Mouse (Mus musculus): ENCODE measurements around the gene Fbln1. TPM values are rescaled to one million over a fixed set of nuclear protein-coding genes. Genes with fewer than 3 reads are reported as not detected.

Fbln1 gene
- polyA plus RNA-seq, 1 experiment from 2014 or later: 47.4 TPM

- no peak overlapping the region for H3K4me2 ChIP-seq
- 0 out of 2 replicates have a peak, but pooled peaks cover 3% of the 10 kb centered on the region for H3K4me1 ChIP-seq
- no peak overlapping the region for H3K4me3 ChIP-seq
- no peaks in the 10 kb centered on the region for H3K9me3 ChIP-seq
- H3K27me3 ChIP-seq (replicated peaks): no peaks in the 10 kb centered on the region
- no peaks in the 10 kb centered on the region for H3K36me3 ChIP-seq (replicated peaks)
- ATAC-seq (replicated peaks): no peak
- 63% methylated on average over 7 of the region's 7 CpGs for WGBS
- H3K27ac ChIP-seq: no peak overlapping the region
- no peak overlapping the region for H3K9ac ChIP-seq
Observed at GRCm38 (mm10) chr15:85179528-85180180, 26.1 kb upstream of the Fbln1 start.

DNA sequence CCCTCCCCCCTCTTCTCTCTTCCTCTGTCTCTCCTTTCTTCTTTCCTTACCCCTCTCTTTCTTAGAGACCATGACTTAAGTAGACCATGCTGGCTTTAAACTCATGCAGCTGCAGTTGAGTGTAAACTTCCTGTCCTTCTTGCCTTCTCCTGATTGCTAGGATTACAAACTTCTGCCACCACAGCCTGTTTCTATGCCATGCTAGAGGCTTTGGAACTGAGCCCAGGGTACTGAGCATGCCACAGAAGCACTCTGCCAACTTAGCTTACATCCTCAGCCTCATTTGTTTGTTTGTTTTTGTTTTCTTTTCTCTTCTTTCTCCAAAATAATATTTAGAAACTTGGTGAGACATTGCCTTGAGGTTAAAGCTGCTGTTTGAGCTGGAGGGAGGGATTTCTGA is 25.4 kb upstream of the Fbln1 start:
- no peak overlapping the region for H3K27ac ChIP-seq

DNA sequence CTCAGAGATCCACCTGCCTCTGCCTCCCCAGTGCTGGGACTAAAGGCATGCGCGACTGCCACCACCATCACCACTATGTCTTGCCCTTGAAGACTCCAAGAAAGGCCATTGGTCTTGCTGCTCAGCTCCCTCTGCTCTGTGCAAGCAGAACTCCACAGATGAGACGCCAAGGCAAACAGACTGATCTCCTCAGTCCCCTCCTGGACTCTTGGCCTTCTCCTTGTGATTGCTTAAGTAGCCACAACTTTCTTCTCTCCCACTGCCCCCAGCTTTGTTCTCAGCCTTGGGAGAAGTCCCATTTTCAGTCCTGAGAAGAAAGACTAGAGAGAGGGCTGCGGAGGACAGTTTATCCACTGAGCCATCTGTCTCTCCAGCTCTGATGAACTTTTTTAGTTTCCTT is 23.7 kb upstream of the Fbln1 start:
- 90% methylated on average over 4 of the region's 4 CpGs for WGBS
- no peak overlapping the region for H3K27ac ChIP-seq
- no peak overlapping the region for H3K4me2 ChIP-seq
- no peaks in the 10 kb centered on the region for H3K36me3 ChIP-seq (replicated peaks)
- H3K4me3 ChIP-seq: no peak overlapping the region
- ATAC-seq (replicated peaks): no peak
- H3K4me1 ChIP-seq: 0 out of 2 replicates have a peak, but pooled peaks cover 3% of the 10 kb centered on the region
- H3K27me3 ChIP-seq (replicated peaks): no peaks in the 10 kb centered on the region
- no peaks in the 10 kb centered on the region for H3K9me3 ChIP-seq
- H3K9ac ChIP-seq: no peak overlapping the region

More for the DNA sequence above, 25.4 kb upstream of the Fbln1 start:
- Histone ChIP-seq H3K4me2 (no peak overlapping the region), H3K4me1 (0 out of 2 replicates have a peak, but pooled peaks cover 3% of the 10 kb centered on the region), H3K36me3 (replicated peaks) (no peaks in the 10 kb centered on the region), H3K9me3 (no peaks in the 10 kb centered on the region), H3K9ac (no peak overlapping the region), H3K4me3 (no peak overlapping the region), H3K27me3 (replicated peaks) (no peaks in the 10 kb centered on the region)
- ATAC-seq (replicated peaks): no peak

DNA sequence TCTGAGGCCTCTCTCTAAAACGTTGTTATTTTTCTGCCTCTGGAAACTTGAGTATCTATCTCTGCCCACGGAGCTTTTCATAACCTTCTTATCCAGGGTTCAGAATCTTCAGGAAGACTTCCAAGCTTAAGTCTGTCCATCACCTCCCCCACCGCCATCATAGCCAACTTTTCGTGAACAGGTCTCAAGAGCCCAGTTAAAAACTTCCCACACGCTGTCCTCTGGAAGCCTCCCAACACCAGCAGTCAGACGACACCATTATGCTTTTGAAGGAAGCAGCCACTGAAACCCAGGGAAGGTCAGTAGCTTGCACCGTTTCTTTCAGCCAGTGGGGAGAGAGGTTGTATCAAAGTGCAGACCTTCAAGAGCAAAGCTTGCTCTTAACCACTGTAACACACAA is 18.8 kb upstream of the Fbln1 start:
- Histone ChIP-seq H3K4me3 (no peak overlapping the region), H3K27ac (no peak overlapping the region), H3K4me1 (no peaks in the 10 kb centered on the region), H3K4me2 (no peak overlapping the region), H3K27me3 (replicated peaks) (no peaks in the 10 kb centered on the region), H3K36me3 (replicated peaks) (no peaks in the 10 kb centered on the region), H3K9ac (no peak overlapping the region), H3K9me3 (no peaks in the 10 kb centered on the region)
- 84% methylated on average over 7 of the region's 7 CpGs for WGBS
- no peak for ATAC-seq (replicated peaks)

GRCm38 (mm10) chr15:85188167-85188778 is 17.5 kb upstream of the Fbln1 start:
- 58% methylated on average over 8 of the region's 8 CpGs for WGBS
- no peaks in the 10 kb centered on the region for H3K9me3 ChIP-seq
- no peak overlapping the region for H3K4me2 ChIP-seq
- H3K27me3 ChIP-seq (replicated peaks): no peaks in the 10 kb centered on the region
- no peaks in the 10 kb centered on the region for H3K4me1 ChIP-seq
- no peak overlapping the region for H3K27ac ChIP-seq
- no peaks in the 10 kb centered on the region for H3K36me3 ChIP-seq (replicated peaks)
- H3K4me3 ChIP-seq: no peak overlapping the region
- ATAC-seq (replicated peaks): no peak
- no peak overlapping the region for H3K9ac ChIP-seq

- Histone ChIP-seq H3K27ac (peak overlapping the region; percentile 53), H3K9ac (no peak overlapping the region; the same call in 1 of the 2 replicates), H3K4me1 (peaks cover 13% of the 10 kb centered on the region), H3K9me3 (no peaks in the 10 kb centered on the region), H3K4me2 (no peak overlapping the region), H3K27me3 (replicated peaks) (peaks cover 4% of the 10 kb centered on the region; the same call in 1 of the 2 replicates), H3K4me3 (no peak overlapping the region), H3K36me3 (replicated peaks) (no peaks in the 10 kb centered on the region)
- WGBS: 33% methylated on average over 14 of the region's 14 CpGs
- ATAC-seq (replicated peaks): no peak
Observed at GRCm38 (mm10) chr15:85200446-85201289, 5.1 kb upstream of the Fbln1 start.

DNA sequence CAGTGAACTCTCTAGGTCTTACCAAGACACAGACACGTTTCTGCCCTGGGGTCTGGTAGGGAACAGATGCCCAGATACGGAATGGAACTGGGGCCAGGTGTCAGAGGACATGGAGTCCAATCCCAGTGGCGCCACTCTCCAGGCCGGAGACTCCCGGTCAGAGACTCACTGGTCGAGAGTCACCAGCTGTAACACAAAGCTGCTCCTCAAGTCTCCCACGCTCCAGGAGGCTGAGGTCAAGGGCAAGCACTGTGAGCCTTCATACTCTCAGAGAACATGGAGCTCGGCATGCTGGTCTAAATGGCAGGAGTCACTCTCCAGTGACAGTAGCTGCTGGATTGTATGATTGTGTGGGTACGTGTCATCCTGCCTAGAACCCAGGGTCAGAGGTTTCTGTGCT is 3.5 kb upstream of the Fbln1 start:
- ATAC-seq (replicated peaks): no peak
- Histone ChIP-seq H3K27ac (no peak overlapping the region), H3K9me3 (no peaks in the 10 kb centered on the region), H3K4me3 (no peak overlapping the region), H3K36me3 (replicated peaks) (no peaks in the 10 kb centered on the region), H3K9ac (no peak overlapping the region), H3K4me2 (no peak overlapping the region), H3K4me1 (peaks cover 28% of the 10 kb centered on the region), H3K27me3 (replicated peaks) (peaks cover 4% of the 10 kb centered on the region; the same call in 1 of the 2 replicates)
- 71% methylated on average over 9 of the region's 9 CpGs for WGBS

- WGBS: 67% methylated on average over 5 of the region's 5 CpGs
- no peak overlapping the region for H3K9ac ChIP-seq
- H3K9me3 ChIP-seq: no peaks in the 10 kb centered on the region
- peaks cover 34% of the 10 kb centered on the region for H3K4me1 ChIP-seq
- H3K4me3 ChIP-seq: no peak overlapping the region
- peaks cover 4% of the 10 kb centered on the region; the same call in 1 of the 2 replicates for H3K27me3 ChIP-seq (replicated peaks)
- H3K27ac ChIP-seq: no peak overlapping the region
- ATAC-seq (replicated peaks): no peak
- H3K36me3 ChIP-seq (replicated peaks): no peaks in the 10 kb centered on the region
- no peak overlapping the region for H3K4me2 ChIP-seq
Observed at GRCm38 (mm10) chr15:85202787-85203186, 3.0 kb upstream of the Fbln1 start.

GRCm38 (mm10) chr15:85204383-85204782 is 1.4 kb upstream of the Fbln1 start:
- no peak overlapping the region for H3K4me2 ChIP-seq
- no peaks in the 10 kb centered on the region; the same call in 1 of the 2 replicates for H3K27me3 ChIP-seq (replicated peaks)
- no peaks in the 10 kb centered on the region for H3K9me3 ChIP-seq
- H3K27ac ChIP-seq: no peak overlapping the region
- no peak for ATAC-seq (replicated peaks)
- peaks cover 42% of the 10 kb centered on the region for H3K4me1 ChIP-seq
- WGBS: 49% methylated on average over 8 of the region's 8 CpGs
- H3K9ac ChIP-seq: no peak overlapping the region
- no peaks in the 10 kb centered on the region for H3K36me3 ChIP-seq (replicated peaks)
- no peak overlapping the region for H3K4me3 ChIP-seq

GRCm38 (mm10) chr15:85206703-85207075 is 940 bp downstream of the Fbln1 start:
- no peaks in the 10 kb centered on the region for H3K36me3 ChIP-seq (replicated peaks)
- H3K9me3 ChIP-seq: no peaks in the 10 kb centered on the region
- WGBS: 14% methylated on average over 3 of the region's 3 CpGs
- H3K27me3 ChIP-seq (replicated peaks): no peaks in the 10 kb centered on the region; the same call in 1 of the 2 replicates
- peak overlapping the region; percentile 51 for H3K4me3 ChIP-seq
- H3K9ac ChIP-seq: no peak overlapping the region
- ATAC-seq (replicated peaks): no peak
- peak overlapping the region; percentile 95 for H3K4me2 ChIP-seq
- H3K4me1 ChIP-seq: peaks cover 30% of the 10 kb centered on the region
- 0 out of 2 replicates have a peak overlapping the region, but pooled peaks have one; percentile 57 for H3K27ac ChIP-seq

GRCm38 (mm10) chr15:85207081-85207480 is 1.3 kb downstream of the Fbln1 start:
- ATAC-seq (replicated peaks): no peak
- Histone ChIP-seq H3K4me3 (no peak overlapping the region), H3K9ac (no peak overlapping the region), H3K9me3 (no peaks in the 10 kb centered on the region), H3K4me1 (peaks cover 30% of the 10 kb centered on the region), H3K4me2 (peak overlapping the region; percentile 95), H3K36me3 (replicated peaks) (no peaks in the 10 kb centered on the region), H3K27me3 (replicated peaks) (no peaks in the 10 kb centered on the region; the same call in 1 of the 2 replicates), H3K27ac (peak overlapping the region; percentile 57)
- WGBS: 8% methylated on average over 3 of the region's 3 CpGs

- Histone ChIP-seq H3K27ac (peak overlapping the region; percentile 57), H3K36me3 (replicated peaks) (no peaks in the 10 kb centered on the region), H3K4me2 (peak overlapping the region; percentile 95), H3K4me3 (no peak overlapping the region; the same call in 1 of the 2 replicates), H3K9ac (no peak overlapping the region), H3K9me3 (no peaks in the 10 kb centered on the region), H3K4me1 (peaks cover 30% of the 10 kb centered on the region), H3K27me3 (replicated peaks) (no peaks in the 10 kb centered on the region)
- no peak for ATAC-seq (replicated peaks)
- 0% methylated on average over 2 of the region's 2 CpGs for WGBS
Observed at GRCm38 (mm10) chr15:85207763-85208162, 2.0 kb downstream of the Fbln1 start.
